Mouse (Mus musculus): ENCODE results near the gene Snx29. TPM values are rescaled to one million over a fixed set of nuclear protein-coding genes. Genes with fewer than 3 reads are reported as not detected.
A peak's percentile ranks its signal among the peaks of the same experiment; 100 is the strongest.

Gene Snx29
- polyA plus RNA-seq, 1 experiment from 2014 or later = 17.2 TPM

- H3K4me2 ChIP-seq = no peak overlapping the region
- no peaks in the 10 kb centered on the region for H3K27me3 ChIP-seq
Measured at GRCm38 (mm10) chr16:11668878-11669277, 346.2 kb downstream of the Snx29 start.

DNA sequence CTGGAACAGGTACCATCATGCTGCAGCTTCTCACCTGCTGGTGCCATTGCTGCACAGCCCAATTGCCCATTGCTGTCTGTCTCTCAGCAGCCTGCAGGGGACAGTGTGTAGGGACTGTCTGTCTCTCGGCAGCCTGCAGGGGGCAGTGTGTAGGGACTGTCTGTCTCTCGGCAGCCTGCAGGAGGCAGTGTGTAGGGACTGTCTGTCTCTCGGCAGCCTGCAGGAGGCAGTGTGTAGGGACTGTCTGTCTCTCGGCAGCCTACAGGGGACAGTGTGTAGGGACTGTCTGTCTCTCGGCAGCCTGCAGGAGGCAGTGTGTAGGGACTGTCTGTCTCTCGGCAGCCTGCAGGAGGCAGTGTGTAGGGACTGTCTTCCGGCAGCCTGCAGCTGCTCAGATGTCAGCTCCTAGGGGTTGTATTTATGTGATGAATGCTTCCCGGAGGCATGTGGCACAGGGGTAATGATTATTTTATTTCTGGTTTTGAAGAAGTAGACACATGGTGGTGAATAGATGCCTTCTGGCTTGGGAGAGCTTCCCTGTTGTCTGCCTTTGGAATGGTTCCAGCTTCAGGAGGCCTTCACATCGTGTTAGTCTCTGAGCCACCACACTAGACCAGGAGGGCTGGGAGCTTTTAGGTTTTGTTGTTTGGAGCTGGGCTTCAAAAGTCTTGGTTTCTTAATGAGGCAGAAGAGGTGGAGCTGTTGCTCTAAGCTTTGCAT lies 347.7 kb downstream of the Snx29 start:
- H3K4me2 ChIP-seq = no peak overlapping the region
- no peak overlapping the region for H3K4me3 ChIP-seq
- no peaks in the 10 kb centered on the region for H3K9me3 ChIP-seq
- H3K4me1 ChIP-seq (replicated peaks) = peaks cover 14% of the 10 kb centered on the region; the same call in 1 of the 2 replicates
- no peaks in the 10 kb centered on the region for H3K36me3 ChIP-seq
- peak overlapping the region; percentile 58 for H3K27ac ChIP-seq (replicated peaks)
- WGBS = 69% methylated on average over 9 of the region's 9 CpGs
- no peaks in the 10 kb centered on the region for H3K27me3 ChIP-seq
- ATAC-seq (ENCODE audit: low FRiP score, low read depth) = peak; percentile 50; the same call in 1 of the 2 replicates
- no peak overlapping the region for H3K9ac ChIP-seq

More at GRCm38 (mm10) chr16:11668878-11669277, 346.2 kb downstream of the Snx29 start:
- H3K9me3 ChIP-seq = no peaks in the 10 kb centered on the region
- peaks cover 14% of the 10 kb centered on the region; the same call in 1 of the 2 replicates for H3K4me1 ChIP-seq (replicated peaks)
- peak; percentile 33; the same call in 1 of the 2 replicates for ATAC-seq (ENCODE audit: low FRiP score, low read depth)
- H3K9ac ChIP-seq = no peak overlapping the region
- no peaks in the 10 kb centered on the region for H3K36me3 ChIP-seq
- no peak overlapping the region for H3K4me3 ChIP-seq
- WGBS = 19% methylated on average over 1 of the region's 1 CpGs
- peak overlapping the region; percentile 58 for H3K27ac ChIP-seq (replicated peaks)

- ATAC-seq (ENCODE audit: low FRiP score, low read depth) = peak; percentile 55; the same call in 1 of the 2 replicates
- WGBS = 46% methylated on average over 6 of the region's 6 CpGs
- peaks cover 14% of the 10 kb centered on the region; the same call in 1 of the 2 replicates for H3K4me1 ChIP-seq (replicated peaks)
- H3K4me2 ChIP-seq = no peak overlapping the region
- no peaks in the 10 kb centered on the region for H3K36me3 ChIP-seq
- no peaks in the 10 kb centered on the region for H3K27me3 ChIP-seq
- H3K9me3 ChIP-seq = no peaks in the 10 kb centered on the region
- H3K9ac ChIP-seq = no peak overlapping the region
- H3K27ac ChIP-seq (replicated peaks) = peak overlapping the region; percentile 58
- H3K4me3 ChIP-seq = no peak overlapping the region
Measured at GRCm38 (mm10) chr16:11670971-11671310, 348.2 kb downstream of the Snx29 start.

DNA sequence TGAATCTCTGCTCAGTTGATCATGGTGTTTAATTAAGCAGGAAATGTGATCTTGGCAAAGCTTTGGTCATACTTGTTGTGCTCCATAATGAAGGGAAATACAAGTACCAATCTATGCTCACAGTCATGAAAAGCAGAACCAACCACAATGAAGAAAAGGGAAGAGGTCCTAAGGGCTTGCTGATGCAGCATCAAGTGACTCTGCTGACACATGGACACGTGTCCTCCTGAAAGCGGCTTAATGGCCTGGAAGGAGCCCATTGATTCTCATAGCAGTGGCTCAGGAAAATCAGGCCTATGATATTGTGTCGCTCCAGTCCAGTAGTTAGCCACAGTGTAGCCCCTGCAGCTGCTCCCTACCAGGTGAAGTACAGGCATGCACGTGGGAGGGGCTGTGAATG lies 353.3 kb downstream of the Snx29 start:
- Histone ChIP-seq H3K4me1 (replicated peaks) (peaks cover 2% of the 10 kb centered on the region; the same call in 1 of the 2 replicates), H3K9me3 (no peaks in the 10 kb centered on the region), H3K4me3 (no peak overlapping the region), H3K4me2 (no peak overlapping the region), H3K27ac (replicated peaks) (no peak overlapping the region), H3K36me3 (no peaks in the 10 kb centered on the region), H3K9ac (no peak overlapping the region), H3K27me3 (no peaks in the 10 kb centered on the region)
- WGBS = 46% methylated on average over 4 of the region's 4 CpGs
- ATAC-seq (ENCODE audit: low FRiP score, low read depth) = no peak

DNA sequence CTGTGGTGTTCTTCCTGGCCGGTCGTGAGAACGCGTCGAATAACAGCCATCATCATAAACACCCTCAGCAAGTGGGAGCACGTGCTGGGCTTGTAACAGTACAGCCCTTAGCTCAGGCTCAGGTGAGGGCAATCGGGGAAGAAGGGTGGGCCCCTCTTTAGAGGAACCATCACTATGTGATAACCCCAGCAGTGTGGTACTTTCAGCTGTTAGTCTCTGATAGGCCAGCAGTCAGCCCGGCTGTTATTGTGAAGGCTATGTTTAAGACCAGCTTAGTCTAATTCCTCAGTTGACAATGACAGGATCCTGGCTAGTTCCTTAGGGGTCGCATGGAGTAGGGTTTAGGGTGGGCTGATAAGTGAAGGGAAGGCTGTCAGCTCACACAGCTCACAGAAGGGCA lies 362.6 kb downstream of the Snx29 start:
- no peaks in the 10 kb centered on the region for H3K9me3 ChIP-seq
- ATAC-seq (ENCODE audit: low FRiP score, low read depth) = no peak
- H3K4me2 ChIP-seq = no peak overlapping the region
- no peaks in the 10 kb centered on the region for H3K36me3 ChIP-seq
- no peaks in the 10 kb centered on the region for H3K4me1 ChIP-seq (replicated peaks)
- WGBS = 93% methylated on average over 9 of the region's 9 CpGs
- no peak overlapping the region for H3K9ac ChIP-seq
- H3K27me3 ChIP-seq = no peaks in the 10 kb centered on the region
- H3K4me3 ChIP-seq = no peak overlapping the region
- H3K27ac ChIP-seq (replicated peaks) = no peak overlapping the region

GRCm38 (mm10) chr16:11685735-11686340 lies 363.1 kb downstream of the Snx29 start:
- no peaks in the 10 kb centered on the region for H3K27me3 ChIP-seq
- H3K36me3 ChIP-seq = no peaks in the 10 kb centered on the region
- no peak for ATAC-seq (ENCODE audit: low FRiP score, low read depth)
- 79% methylated on average over 3 of the region's 3 CpGs for WGBS
- no peaks in the 10 kb centered on the region for H3K4me1 ChIP-seq (replicated peaks)
- no peak overlapping the region for H3K4me2 ChIP-seq
- no peak overlapping the region for H3K27ac ChIP-seq (replicated peaks)
- H3K9me3 ChIP-seq = no peaks in the 10 kb centered on the region
- no peak overlapping the region for H3K9ac ChIP-seq
- H3K4me3 ChIP-seq = no peak overlapping the region

DNA sequence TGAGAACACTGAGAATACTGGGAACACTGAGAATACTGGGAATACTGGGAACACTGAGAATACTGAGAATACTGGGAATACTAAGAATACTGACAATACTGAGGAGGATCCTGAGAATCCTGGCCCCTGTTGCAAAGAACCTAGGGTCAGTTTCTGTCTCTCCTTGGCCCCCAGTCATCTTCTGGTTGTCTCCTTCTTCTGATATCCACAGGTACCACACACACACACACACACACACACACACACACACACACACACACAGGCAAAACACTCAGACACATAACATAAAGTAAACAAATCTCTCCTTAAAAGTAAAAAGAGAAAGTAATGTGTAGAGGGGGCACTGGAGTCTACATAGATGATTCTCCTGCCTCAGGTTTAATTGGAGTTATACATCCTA lies 365.1 kb downstream of the Snx29 start:
- Histone ChIP-seq H3K4me3 (no peak overlapping the region), H3K27ac (replicated peaks) (no peak overlapping the region), H3K4me2 (no peak overlapping the region), H3K9me3 (no peaks in the 10 kb centered on the region), H3K4me1 (replicated peaks) (peaks cover 9% of the 10 kb centered on the region; the same call in 1 of the 2 replicates), H3K36me3 (no peaks in the 10 kb centered on the region), H3K9ac (no peak overlapping the region), H3K27me3 (no peaks in the 10 kb centered on the region)
- ATAC-seq (ENCODE audit: low FRiP score, low read depth) = no peak

GRCm38 (mm10) chr16:11688281-11689005 lies 365.7 kb downstream of the Snx29 start:
- Histone ChIP-seq H3K4me3 (no peak overlapping the region), H3K27me3 (no peaks in the 10 kb centered on the region), H3K36me3 (no peaks in the 10 kb centered on the region), H3K9ac (no peak overlapping the region), H3K9me3 (no peaks in the 10 kb centered on the region), H3K27ac (replicated peaks) (no peak overlapping the region), H3K4me1 (replicated peaks) (peaks cover 9% of the 10 kb centered on the region; the same call in 1 of the 2 replicates), H3K4me2 (no peak overlapping the region)
- 67% methylated on average over 4 of the region's 4 CpGs for WGBS
- no peak for ATAC-seq (ENCODE audit: low FRiP score, low read depth)

DNA sequence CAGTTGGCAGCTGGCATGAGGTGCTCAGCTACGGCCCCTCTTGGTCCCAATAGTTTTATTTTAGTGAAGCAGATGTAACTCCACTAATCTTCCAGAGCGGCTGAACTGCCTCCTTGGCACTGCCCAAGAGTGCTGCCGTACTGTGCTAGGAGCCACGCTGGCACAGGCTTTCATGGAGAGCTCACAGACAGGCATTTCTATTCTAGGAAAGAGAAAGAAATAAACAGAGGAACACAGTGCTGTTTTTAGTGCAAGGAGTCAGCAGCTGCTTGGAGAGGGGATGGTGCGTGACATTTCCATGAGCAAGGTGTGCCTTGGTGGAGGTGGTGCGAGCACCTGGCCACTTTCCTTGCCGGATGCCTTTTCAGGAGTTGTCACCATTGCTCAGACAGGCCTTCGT lies 367.4 kb downstream of the Snx29 start:
- no peak for ATAC-seq (ENCODE audit: low FRiP score, low read depth)

DNA sequence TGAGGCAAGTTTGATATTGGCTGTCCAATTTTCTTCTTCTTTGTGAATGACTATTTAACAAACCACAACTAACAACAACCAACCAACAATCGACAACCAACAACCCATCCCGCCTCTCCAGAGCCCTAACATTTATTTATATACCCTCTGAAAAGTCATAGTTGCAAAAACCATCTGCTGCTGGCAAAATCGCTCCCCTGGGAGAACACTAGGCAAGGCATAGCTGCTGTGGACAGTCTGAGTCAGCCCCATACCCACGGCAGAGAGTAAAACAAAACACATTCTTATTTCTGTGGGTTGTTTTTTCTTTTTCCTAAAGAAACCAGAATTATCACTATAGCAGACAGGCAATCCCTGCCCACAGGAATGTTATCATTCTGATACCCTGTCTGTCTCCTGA lies 368.0 kb downstream of the Snx29 start:
- H3K4me3 ChIP-seq = no peak overlapping the region
- H3K36me3 ChIP-seq = no peaks in the 10 kb centered on the region
- 61% methylated on average over 4 of the region's 4 CpGs for WGBS
- H3K9ac ChIP-seq = no peak overlapping the region
- H3K27ac ChIP-seq (replicated peaks) = no peak overlapping the region
- H3K27me3 ChIP-seq = no peaks in the 10 kb centered on the region
- no peak for ATAC-seq (ENCODE audit: low FRiP score, low read depth)
- H3K4me1 ChIP-seq (replicated peaks) = peaks cover 9% of the 10 kb centered on the region; the same call in 1 of the 2 replicates
- no peak overlapping the region for H3K4me2 ChIP-seq
- H3K9me3 ChIP-seq = no peaks in the 10 kb centered on the region

More for the DNA sequence above, 367.4 kb downstream of the Snx29 start:
- Histone ChIP-seq H3K4me3 (no peak overlapping the region), H3K36me3 (no peaks in the 10 kb centered on the region), H3K4me2 (no peak overlapping the region), H3K9ac (no peak overlapping the region), H3K27me3 (no peaks in the 10 kb centered on the region), H3K4me1 (replicated peaks) (peaks cover 9% of the 10 kb centered on the region; the same call in 1 of the 2 replicates), H3K27ac (replicated peaks) (no peak overlapping the region), H3K9me3 (no peaks in the 10 kb centered on the region)
- WGBS = 81% methylated on average over 8 of the region's 8 CpGs

GRCm38 (mm10) chr16:11691487-11692200 lies 368.9 kb downstream of the Snx29 start:
- no peaks in the 10 kb centered on the region for H3K9me3 ChIP-seq
- no peak overlapping the region for H3K4me2 ChIP-seq
- H3K27ac ChIP-seq (replicated peaks) = no peak overlapping the region
- H3K4me1 ChIP-seq (replicated peaks) = peaks cover 9% of the 10 kb centered on the region; the same call in 1 of the 2 replicates
- no peaks in the 10 kb centered on the region for H3K36me3 ChIP-seq
- no peak overlapping the region for H3K9ac ChIP-seq
- peak; percentile 66; the same call in 1 of the 2 replicates for ATAC-seq (ENCODE audit: low FRiP score, low read depth)
- WGBS = 61% methylated on average over 9 of the region's 9 CpGs
- no peak overlapping the region for H3K4me3 ChIP-seq
- H3K27me3 ChIP-seq = no peaks in the 10 kb centered on the region

All from hindbrain, embryonic 15.5 days (tissue).